Mouse (Mus musculus): ENCODE results near the gene Gm20388.

Gene Gm20388

DNA sequence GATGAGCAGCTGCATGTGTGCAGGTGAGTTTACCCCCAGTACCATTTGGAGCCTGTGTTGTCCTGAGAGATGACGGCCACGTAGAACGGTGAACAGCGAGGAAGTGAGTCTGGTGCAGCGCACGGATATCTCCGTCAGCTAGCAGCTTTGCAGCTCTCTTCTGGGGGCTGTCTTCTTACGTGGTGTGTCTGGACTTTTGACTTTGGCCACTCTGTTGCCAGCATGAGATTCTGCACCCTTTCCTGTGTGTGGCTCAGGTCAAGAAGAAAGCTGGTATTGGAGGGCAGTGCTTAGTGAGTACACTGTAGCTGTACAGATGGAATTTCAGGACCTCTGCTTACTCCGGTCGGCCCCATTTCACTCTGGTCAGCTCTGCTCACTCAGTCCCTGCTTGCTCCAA is 47.4 kb downstream of the Gm20388 start:
- in situ Hi-C loops (cut with MboI, MseI), result no loop called here

- in situ Hi-C loops (cut with MboI, MseI), result no loop called here
Observed at GRCm38 (mm10) chr8:119960531-119961104, 50.0 kb downstream of the Gm20388 start.

DNA sequence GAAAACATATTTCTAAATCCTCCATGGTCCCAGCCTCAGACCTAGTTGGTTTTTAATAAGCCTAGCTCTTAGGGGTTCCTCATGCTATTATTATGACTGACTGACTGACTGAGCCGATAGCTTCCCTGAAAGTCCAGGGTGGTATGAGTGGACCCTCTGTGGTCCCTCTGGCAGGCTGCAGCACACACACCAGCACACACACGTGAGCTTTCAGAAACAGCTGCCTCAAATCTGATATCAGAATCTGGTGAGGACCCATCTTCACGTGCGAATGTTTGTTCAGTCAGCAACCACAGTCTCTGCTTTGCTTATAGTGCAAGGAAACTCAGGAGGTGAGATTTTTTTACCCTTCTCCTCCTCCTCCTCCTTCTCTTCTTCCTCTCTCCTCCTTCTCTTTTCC is 54.2 kb downstream of the Gm20388 start:
- in situ Hi-C loops (cut with MboI, MseI), result no loop called here

GRCm38 (mm10) chr8:119967435-119967834 is 56.8 kb downstream of the Gm20388 start:
- in situ Hi-C loops (cut with MboI, MseI), result no loop called here

DNA sequence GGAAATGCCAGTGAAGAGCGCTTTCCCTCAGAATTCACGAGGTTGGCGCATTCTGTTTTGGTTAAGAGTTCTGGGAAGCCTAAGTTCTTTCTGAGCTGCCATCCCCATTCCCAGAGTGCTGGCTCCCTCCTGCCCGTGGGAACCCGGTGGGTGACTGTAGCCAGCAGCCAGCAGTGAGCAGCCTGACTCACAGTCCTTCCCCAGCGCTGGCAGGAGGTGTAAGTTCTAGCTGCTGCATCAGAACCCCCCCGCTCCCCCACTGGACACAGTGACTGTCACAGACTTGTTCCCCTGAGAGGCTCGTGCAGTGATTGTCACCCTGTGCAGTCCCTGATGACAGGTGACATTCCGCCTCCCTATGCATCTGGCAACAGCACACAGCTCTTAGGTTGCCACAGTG is 59.5 kb downstream of the Gm20388 start:
- in situ Hi-C loops (cut with MboI, MseI), result no loop called here

DNA sequence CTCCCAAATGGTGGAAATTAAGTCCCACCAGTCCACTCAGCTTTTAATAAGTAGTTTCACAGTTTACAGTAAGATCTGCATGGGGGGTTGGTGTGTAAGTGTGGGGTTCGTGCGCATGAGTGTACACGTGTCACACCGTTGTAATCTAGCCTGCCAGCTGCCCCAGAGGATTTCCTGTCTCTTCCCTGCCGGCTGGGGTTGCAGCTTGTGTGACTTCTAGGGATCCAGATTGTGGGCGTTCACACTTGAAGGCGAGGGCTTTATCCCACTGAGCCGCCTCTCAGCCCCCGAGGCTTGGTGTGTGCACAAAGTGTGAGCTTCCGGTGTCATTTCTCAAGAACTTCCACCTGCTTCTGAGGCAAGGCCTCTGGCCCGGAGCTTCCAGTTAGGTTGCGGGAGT is 61.9 kb downstream of the Gm20388 start:
- in situ Hi-C loops (cut with MboI, MseI), result no loop called here

DNA sequence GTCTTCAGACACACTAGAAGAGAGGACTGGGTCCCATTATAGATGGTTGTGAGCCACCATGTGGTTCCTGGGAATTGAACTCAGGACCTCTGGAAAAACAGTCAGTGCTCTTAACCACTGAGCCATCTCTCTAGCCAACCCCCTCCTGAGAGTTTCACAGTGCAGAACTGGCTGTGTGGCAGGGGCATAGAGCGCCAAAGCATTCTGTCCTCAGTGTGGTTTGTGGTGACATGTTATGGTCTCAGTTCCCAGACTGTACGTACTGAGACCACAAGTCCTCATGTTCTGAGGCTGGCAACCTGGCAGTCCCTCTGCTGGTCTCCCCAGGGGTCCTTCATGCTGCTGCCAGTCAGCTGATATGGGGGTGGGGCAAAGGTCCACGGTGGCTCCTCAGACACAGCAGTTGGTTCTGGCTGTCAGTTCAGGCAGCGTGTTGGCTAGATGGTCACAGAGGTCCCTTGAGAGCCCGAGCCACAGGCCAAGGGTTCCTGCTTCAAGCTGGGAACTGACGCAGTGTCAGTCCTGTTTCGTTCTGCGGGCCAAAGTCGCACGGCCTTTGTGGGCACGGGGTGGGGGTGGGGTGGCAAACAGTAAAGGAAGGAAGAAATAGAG is 68.2 kb downstream of the Gm20388 start:
- in situ Hi-C loops (cut with MboI, MseI), result no loop called here

DNA sequence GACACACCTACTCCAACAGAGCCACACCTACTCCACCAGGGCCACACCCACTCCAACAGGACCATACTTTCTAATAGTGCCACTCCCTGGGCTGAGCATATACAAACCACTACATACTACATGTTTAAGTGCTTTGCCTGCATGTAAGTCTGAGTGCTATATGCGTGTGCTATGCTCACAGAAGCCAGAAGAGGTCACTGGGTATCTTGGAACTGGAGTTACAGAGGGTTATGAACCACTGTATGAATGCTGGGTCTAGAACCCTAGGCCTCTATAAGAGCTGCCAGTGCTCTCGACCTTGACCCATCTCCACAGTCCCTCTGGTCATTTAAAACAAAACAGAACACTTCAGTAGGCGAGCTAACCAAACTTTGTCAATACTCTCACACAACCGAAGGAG is 70.6 kb downstream of the Gm20388 start:
- in situ Hi-C loops (cut with MboI, MseI), result no loop called here

DNA sequence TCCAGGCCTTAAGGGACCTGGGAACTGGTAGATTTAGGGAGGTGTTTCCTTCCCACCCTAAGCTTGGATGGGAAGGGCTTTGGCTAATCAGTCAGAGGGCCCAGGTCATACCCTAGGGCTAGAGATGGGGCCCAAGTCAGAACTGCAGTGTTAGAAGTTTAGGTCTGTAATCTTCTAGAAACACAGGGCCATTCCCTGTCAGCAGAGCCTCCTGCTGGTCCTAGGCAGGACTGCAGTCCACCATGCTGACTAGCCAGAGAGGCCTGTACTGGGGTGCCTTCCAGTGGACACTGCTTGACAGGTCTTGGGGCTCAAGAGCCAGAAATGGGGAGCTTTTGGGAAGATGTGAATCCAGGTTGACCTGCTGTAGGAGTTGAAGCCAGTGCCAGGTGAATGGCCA is 73.4 kb downstream of the Gm20388 start:
- in situ Hi-C loops (cut with MboI, MseI), result no loop called here

- in situ Hi-C loops (cut with MboI, MseI), result no loop called here
Observed at GRCm38 (mm10) chr8:119986174-119986573, 75.5 kb downstream of the Gm20388 start.

GRCm38 (mm10) chr8:119988087-119988486 is 77.4 kb downstream of the Gm20388 start:
- in situ Hi-C loops (cut with MboI, MseI), result no loop called here

- in situ Hi-C loops (cut with MboI, MseI), result no loop called here
Observed at GRCm38 (mm10) chr8:119992249-119992648, 81.6 kb downstream of the Gm20388 start, which contains the start of gene Crispld2. TSS of gene Crispld2 (plus strand) at chr8:119992438.

DNA sequence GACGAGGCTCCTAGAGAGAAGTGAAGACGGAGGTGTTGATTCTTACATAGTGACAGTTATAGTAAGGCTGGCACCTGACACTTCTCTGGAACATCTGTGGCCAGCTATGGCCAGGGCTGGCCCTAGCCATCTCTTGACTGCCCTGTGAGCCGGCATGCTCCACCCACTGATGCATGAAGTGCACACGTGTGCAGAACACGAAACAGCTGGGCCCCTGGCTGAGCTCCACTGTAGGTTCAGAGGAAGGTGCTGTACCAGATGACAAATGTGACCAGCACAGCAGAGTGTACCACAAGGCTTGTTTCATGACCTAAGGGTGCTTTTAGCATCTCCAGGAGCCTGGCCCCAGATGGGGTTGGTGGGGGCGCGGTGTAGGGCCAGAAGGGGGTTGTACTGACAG is 83.5 kb downstream of the Gm20388 start:
- in situ Hi-C loops (cut with MboI, MseI), result no loop called here

DNA sequence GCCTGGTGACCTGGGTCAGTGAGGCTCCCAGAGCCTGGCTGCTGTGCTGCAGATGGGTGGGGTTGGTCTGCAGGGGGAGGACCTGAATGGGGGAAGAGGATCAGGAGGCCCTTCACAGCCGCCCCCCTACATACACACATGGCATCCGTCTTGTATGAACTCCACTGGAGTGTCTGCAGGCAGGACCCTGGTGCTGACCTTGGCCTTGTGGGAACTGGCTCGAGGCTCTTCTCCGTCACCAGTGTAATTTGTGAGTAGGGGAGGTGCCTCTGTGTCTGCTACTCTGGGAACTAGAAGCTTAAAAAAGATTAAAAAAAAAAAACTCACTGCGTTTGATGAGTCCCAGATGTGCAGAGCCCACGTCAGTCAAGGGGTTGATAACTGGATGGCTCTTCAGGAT is 83.9 kb downstream of the Gm20388 start:
- in situ Hi-C loops (cut with MboI, MseI), result no loop called here

DNA sequence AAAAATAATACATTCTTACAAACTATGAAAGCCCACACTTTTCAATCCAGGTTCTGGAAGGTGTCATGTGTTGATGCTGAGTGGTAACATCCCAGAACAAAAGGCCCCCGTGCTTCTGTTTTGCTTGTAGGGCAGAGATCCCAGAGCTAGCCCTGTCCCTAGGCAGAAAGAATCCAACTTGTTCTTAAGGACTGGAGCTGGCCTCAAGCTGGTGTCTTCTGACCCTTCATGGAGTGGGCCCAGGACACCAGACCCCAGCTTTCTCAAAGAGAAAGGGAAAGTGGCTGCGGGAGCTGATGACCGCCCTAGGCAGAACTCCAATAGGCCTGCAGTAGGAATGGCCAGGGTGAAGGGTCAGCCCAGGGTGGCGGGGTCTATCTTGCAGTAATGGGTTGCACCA is 86.6 kb downstream of the Gm20388 start:
- in situ Hi-C loops (cut with MboI, MseI), result loop anchor here (5.0 kb wide), 1 partner anchor 65 kb away; no protein-coding TSS in a partner anchor

GRCm38 (mm10) chr8:120000461-120000860 is 89.8 kb downstream of the Gm20388 start:
- in situ Hi-C loops (cut with MboI, MseI), result no loop called here

- in situ Hi-C loops (cut with MboI, MseI), result no loop called here
Observed at GRCm38 (mm10) chr8:120001712-120002111, 91.1 kb downstream of the Gm20388 start.

DNA sequence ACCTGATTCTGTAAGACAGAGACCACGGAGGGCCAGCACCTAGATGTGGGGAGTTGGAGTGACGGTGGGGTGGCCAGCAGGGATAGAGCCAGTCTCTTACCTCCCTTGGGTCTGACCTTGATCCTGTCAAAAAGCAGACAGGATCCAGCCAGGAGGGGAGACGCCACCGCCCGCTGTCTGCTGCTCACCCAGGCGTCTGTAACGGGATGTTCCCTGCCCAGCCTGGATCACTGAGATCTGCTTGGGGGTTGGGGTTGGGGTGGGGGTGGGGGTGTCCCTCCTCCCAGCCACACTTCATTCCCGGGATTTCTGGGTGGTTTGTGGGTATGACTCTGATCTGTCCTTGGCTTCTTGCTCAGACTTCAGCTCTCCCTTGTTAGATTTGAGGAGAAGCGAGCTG is 91.7 kb downstream of the Gm20388 start:
- in situ Hi-C loops (cut with MboI, MseI), result no loop called here

DNA sequence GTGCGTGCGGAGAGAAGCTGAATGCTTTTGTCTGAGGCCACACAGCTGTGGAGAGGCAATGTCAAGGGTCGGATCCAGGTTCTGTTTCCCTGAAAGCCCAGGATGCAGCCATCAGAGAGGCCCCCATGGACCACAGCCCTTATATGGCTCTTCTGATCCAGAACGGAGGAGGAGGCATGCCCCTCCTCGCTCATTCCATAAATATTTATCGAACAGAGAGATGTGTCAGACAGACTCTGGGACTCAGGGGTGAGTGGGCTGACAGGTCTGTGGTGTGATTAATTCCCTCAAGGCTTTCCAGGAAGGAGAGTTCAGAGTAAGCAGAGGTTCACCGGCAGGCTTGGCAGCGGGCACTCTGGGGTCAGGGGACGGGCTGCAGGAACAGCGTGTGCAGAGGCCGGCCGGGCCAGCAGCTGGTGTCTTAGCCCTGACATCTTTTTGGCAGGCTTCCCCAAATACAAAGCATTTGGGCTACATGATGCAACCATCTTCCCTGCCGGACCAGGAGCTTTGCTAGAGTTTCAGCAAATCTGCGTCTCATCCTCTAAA is 93.6 kb downstream of the Gm20388 start:
- in situ Hi-C loops (cut with MboI, MseI), result no loop called here

DNA sequence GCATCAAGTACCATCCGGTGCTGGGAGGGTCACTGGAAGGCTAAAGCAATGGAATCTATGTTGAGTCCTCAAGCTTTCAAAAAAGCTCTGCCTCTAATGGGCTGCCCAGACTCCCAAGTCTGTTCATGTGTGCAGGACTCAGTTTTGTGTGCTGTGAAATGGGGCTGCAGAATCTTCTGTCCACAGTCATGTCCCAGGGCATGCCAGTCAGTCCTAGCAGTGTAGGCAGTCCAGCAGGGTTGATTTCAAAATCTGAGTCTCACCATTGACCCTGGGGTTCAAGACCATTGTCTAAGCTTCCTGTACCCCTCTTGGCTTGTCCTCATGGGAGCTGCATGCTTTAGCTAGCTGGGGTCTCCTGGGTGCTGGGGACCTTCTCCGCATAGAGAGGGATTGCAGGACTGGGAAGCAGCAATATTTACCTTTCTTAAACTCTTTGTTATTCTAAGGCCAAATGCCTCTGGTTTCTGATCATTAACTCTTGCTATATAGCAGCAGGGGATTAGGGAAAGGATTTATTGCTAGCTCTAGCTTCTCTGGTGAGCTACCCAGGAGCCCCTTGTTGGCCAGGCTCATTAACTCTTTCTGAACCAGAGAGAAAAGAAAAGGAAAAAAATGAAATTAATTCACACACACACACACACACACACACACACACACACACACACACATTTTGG is 94.2 kb downstream of the Gm20388 start:
- in situ Hi-C loops (cut with MboI, MseI), result no loop called here

DNA sequence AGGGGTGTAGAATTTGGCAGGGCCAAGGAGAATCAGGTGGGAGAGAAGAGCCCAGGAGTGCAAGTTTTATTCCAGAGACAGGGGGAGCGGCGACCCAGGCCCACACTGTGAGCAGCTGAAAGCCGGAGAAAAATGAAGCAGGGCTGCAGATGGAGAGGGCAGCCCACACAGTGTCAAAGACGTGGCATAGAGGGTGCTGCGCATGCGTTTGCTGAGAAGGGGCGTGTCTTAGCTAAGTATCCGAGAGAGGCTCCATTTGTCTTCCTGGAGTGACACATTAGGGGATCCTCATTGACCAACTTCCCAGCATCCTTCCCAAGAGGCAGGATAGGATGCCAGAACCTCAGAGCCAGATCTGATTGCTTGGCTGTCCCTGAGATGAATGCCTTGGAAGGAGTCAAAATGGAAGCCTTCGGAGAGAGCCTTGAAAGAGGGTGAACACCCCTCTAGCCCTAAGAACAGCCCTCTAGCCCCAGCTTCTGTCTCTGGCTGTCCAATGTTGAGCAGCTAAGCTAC is 96.1 kb downstream of the Gm20388 start:
- in situ Hi-C loops (cut with MboI, MseI), result no loop called here

DNA sequence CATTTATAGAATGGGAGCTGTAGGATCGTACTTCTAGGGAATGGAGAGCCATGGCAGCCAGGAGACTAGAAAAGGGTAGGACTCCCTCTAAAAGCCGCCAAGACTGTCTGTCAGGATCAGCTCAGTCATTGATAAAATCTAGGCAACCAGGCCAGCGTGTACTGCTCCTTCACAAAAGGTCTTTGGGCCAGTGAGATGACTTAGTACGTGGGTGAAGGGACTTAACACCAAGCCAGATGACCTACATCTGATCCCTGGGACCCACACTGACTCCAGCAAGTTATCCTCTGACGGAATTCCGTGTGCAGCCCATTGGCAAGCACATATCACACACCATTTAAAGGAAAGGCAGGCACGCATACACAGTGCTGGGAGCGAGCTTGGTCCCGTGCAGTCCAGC is 96.5 kb downstream of the Gm20388 start:
- in situ Hi-C loops (cut with MboI, MseI), result no loop called here

- in situ Hi-C loops (cut with MboI, MseI), result no loop called here
Observed at GRCm38 (mm10) chr8:120009284-120009683, 98.6 kb downstream of the Gm20388 start.

Data from T-helper 1 cell (primary cell).